Mouse (Mus musculus): ENCODE results near the gene 4933406M09Rik.
A peak's percentile ranks its signal among the peaks of the same experiment; 100 is the strongest.

The 4933406M09Rik gene

GRCm38 (mm10) chr1:134433002-134433401 lies 47.3 kb downstream of the 4933406M09Rik start:
- DNase-seq (ENCODE audit: low spot score): no peak

GRCm38 (mm10) chr1:134433473-134433872 lies 47.7 kb downstream of the 4933406M09Rik start:
- no peak for DNase-seq (ENCODE audit: low spot score)

GRCm38 (mm10) chr1:134435414-134435813 lies 49.7 kb downstream of the 4933406M09Rik start:
- peak; percentile 26 for DNase-seq (ENCODE audit: low spot score)

GRCm38 (mm10) chr1:134440437-134440836 lies 54.7 kb downstream of the 4933406M09Rik start:
- no peak for DNase-seq (ENCODE audit: low spot score)
